Mouse (Mus musculus) myocyte (in vitro differentiated cells): ENCODE results near the gene Dhrs4. TPM values are rescaled to one million over a fixed set of nuclear protein-coding genes. Genes with fewer than 3 reads are reported as not detected.

Experiments
- H3K27me3 ChIP-seq: one replicate; pipeline ENCODE4 v1.6.1; 2011; ENCODE audit not compliant: control insufficient read depth, insufficient read depth, insufficient read length
- H3K36me3 ChIP-seq: one replicate; pipeline ENCODE4 v1.6.1; 2011; ENCODE audit not compliant: control insufficient read depth, insufficient read depth
- H3K4me2 ChIP-seq: one replicate; pipeline ENCODE4 v1.6.1; 2011; ENCODE audit warnings: low read depth, control low read depth
- H3K4me3 ChIP-seq: one replicate; pipeline ENCODE4 v1.5.1; 2011; ENCODE audit warnings: mild to moderate bottlenecking, control low read depth, moderate library complexity
- H3K79me2 ChIP-seq: one replicate; pipeline ENCODE4 v1.6.1; 2011; ENCODE audit not compliant: control insufficient read depth, insufficient read depth
- H3ac ChIP-seq: one replicate; pipeline ENCODE4 v1.6.1; 2011; ENCODE audit not compliant: control insufficient read depth, insufficient read length
- CEBPB ChIP-seq: IDR thresholded peaks from 2 replicates; pipeline ENCODE4 v1.6.1; 2011; ENCODE audit warnings: mild to moderate bottlenecking, moderate library complexity; ENCODE audit not compliant: poor library complexity, insufficient read depth, severe bottlenecking
- E2F4 ChIP-seq: IDR thresholded peaks from one replicate; pipeline ENCODE4 v1.6.1; 2011; ENCODE audit warnings: mild to moderate bottlenecking, control low read depth, moderate library complexity; ENCODE audit not compliant: insufficient read depth
- MAX ChIP-seq: IDR thresholded peaks from one replicate; pipeline ENCODE4 v1.6.1; 2011; ENCODE audit warnings: low read depth, mild to moderate bottlenecking, control low read depth
- MYOD1 ChIP-seq, 3 experiments: IDR thresholded peaks; one replicate each; pipeline ENCODE4 v1.6.1; 2011; ENCODE audit warnings: control low read depth in 2 of 3, low read depth in 2 of 3, mild to moderate bottlenecking in 2 of 3, moderate library complexity in 1 of 3; ENCODE audit not compliant: insufficient read length in 2 of 3, control insufficient read depth in 1 of 3
- MYOG ChIP-seq, 3 experiments: IDR thresholded peaks; one replicate each; pipeline ENCODE4 v1.6.1; 2011; ENCODE audit warnings: control low read depth in 2 of 3, low read depth in 2 of 3, mild to moderate bottlenecking in 2 of 3; ENCODE audit not compliant: insufficient read length in 2 of 3, control insufficient read depth in 1 of 3, insufficient read depth in 1 of 3
- POLR2A ChIP-seq: IDR thresholded peaks from one replicate; pipeline ENCODE4 v1.6.1; 2011; ENCODE audit warnings: low read depth, mild to moderate bottlenecking, control low read depth, moderate library complexity; ENCODE audit not compliant: insufficient read length
- POLR2AphosphoS2 ChIP-seq: IDR thresholded peaks from one replicate; pipeline ENCODE4 v1.6.1; 2011; ENCODE audit warnings: low read depth, control low read depth; ENCODE audit not compliant: insufficient read length
- REST ChIP-seq: IDR thresholded peaks from one replicate; pipeline ENCODE4 v1.6.1; 2011; ENCODE audit warnings: mild to moderate bottlenecking, control low read depth, moderate library complexity; ENCODE audit not compliant: insufficient read depth, insufficient read length
- SRF ChIP-seq: IDR thresholded peaks from one replicate; pipeline ENCODE4 v1.6.1; 2011; ENCODE audit warnings: low read depth; ENCODE audit not compliant: control insufficient read depth, insufficient read length
- TCF12 ChIP-seq: IDR thresholded peaks from one replicate; pipeline ENCODE4 v1.6.1; 2011; ENCODE audit warnings: mild to moderate bottlenecking, control low read depth; ENCODE audit not compliant: poor library complexity, insufficient read depth, severe bottlenecking
- TCF3 ChIP-seq: IDR thresholded peaks from one replicate; pipeline ENCODE4 v1.6.1; 2011; ENCODE audit warnings: low read depth, control low read depth; ENCODE audit not compliant: insufficient read length
- USF1 ChIP-seq: IDR thresholded peaks from one replicate; pipeline ENCODE4 v1.6.1; 2011; ENCODE audit warnings: low read depth, mild to moderate bottlenecking, control low read depth, moderate library complexity
- polyA plus RNA-seq: library from polyadenylated mRNA; unstranded; fragments of >200 nt; fragmentation: generic; extraction: Trizol; gene quantifications from one replicate; pipeline ENCODE4 v1.2.1, GENCODE M21; 2012; ENCODE audit warnings: missing spikeins

Gene Dhrs4
- polyA plus RNA-seq, 1 experiment: 29.6 TPM

DNA sequence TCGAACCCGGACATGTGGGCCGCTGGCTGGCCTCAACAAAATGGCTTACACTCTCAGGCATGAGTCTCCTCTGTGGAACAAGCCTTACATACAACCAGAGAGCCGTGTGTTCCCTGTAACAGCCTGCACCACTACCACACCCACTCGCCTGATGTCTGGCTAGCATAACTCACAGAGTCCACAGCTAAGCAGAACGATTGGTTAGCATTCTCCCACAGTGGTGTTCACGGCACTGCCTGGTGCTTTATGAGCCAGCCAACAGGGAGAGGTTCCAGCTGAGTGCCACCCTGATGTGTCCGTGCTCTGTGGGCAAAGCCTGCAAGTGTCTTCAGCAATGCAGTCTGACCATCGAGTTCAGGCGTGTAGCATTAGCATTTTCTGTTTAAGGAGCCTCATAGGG, 18.3 kb upstream of the Dhrs4 start:
- Histone ChIP-seq H3ac (no peak overlapping the region), H3K27me3 (peaks cover 45% of the 10 kb centered on the region), H3K36me3 (no peaks in the 10 kb centered on the region), H3K79me2 (no peaks in the 10 kb centered on the region), H3K4me3 (no peak overlapping the region), H3K4me2 (no peak overlapping the region)
- TF ChIP-seq REST (no peak), E2F4 (no peak), CEBPB (no peak), TCF3 (no peak)

DNA sequence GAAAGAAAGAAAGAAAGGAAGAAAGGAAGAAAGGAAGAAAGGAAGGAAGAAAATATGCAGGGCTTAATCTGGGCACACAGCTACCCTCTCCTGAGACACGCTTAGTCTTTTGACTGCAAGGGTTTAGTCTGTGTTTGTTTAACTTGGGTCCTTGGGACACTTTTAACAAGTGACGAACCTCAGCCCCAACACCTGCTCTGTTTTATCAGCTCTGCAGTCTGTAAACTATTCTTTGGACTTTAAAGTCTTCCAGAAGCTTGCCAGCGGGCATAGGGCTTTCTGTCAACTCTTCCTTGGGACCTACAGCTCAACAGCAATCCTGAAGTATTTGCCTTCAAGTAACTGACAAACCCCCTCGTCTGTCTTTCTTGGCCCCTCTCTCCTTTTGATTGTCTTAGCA, 16.8 kb upstream of the Dhrs4 start:
- Histone ChIP-seq H3K79me2 (no peaks in the 10 kb centered on the region), H3K36me3 (no peaks in the 10 kb centered on the region), H3K4me2 (no peak overlapping the region), H3ac (no peak overlapping the region), H3K4me3 (no peak overlapping the region), H3K27me3 (peaks cover 59% of the 10 kb centered on the region)
- no peak for TF ChIP-seq USF1
- TF ChIP-seq CEBPB: no peak
- no peak for TF ChIP-seq E2F4
- no peak for TF ChIP-seq TCF3
- no peak for TF ChIP-seq POLR2AphosphoS2
- no peak for TF ChIP-seq MYOD1 (IDR thresholded peaks at IDR 0.05; ENCODE audit: control insufficient read depth in 1 of 3, insufficient read length in 2 of 3, low read depth in 2 of 3)
- no peak for TF ChIP-seq SRF
- TF ChIP-seq TCF12: no peak
- no peak for TF ChIP-seq MAX
- no peak for TF ChIP-seq MYOG (IDR thresholded peaks at IDR 0.05; ENCODE audit: control insufficient read depth in 1 of 3, insufficient read depth in 1 of 3, insufficient read length in 2 of 3, low read depth in 2 of 3)
- TF ChIP-seq POLR2A: no peak

DNA sequence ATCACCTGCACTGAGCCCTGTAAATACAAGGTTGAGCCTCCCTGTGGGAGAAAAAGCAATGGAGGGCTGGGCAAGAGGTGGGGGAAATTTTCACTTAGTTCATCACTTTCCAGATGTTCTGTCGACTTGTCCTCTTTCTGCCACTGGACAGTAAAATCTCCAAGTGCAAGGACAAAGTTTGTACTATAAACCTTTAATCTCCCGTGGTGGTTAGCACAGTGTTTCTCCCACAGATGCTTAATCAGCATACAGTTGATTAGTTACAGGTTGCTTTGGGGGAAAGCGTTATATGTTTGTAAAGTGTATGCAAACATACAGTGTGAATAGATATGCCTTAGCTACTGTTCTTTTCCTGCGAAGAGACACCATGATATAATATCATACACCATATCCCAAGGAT, 12.1 kb upstream of the Dhrs4 start:
- Histone ChIP-seq H3K79me2 (no peaks in the 10 kb centered on the region), H3K27me3 (peaks cover 59% of the 10 kb centered on the region), H3K4me3 (no peak overlapping the region), H3ac (no peak overlapping the region), H3K36me3 (no peaks in the 10 kb centered on the region), H3K4me2 (no peak overlapping the region)
- TF ChIP-seq TCF12 (no peak), MYOG (IDR thresholded peaks at IDR 0.05; ENCODE audit: control insufficient read depth in 1 of 3, insufficient read depth in 1 of 3, insufficient read length in 2 of 3, low read depth in 2 of 3) (no peak)

DNA sequence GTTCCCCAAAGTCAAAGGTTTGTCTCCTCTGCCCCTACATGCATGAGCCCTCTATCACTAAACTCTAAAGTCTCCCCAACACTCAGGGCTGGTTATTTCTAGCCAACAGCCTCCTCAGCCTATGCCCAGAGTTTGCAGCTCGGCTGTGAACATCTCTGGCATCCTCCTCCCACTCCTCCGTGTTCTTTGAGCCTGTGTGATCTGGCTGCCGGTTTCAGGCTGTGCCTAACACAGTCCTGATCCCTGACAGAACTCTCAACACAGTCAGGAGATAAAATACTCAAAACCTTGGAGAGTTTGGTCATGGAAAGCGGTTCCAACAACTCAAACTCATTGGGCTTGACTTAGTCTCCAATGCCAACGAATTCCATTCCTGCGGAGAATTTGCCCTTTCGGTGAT, 11.4 kb upstream of the Dhrs4 start:
- TF ChIP-seq TCF3 (no peak), USF1 (no peak), MAX (no peak), MYOD1 (IDR thresholded peaks at IDR 0.05; ENCODE audit: control insufficient read depth in 1 of 3, insufficient read length in 2 of 3, low read depth in 2 of 3) (no peak), E2F4 (no peak), MYOG (IDR thresholded peaks at IDR 0.05; ENCODE audit: control insufficient read depth in 1 of 3, insufficient read depth in 1 of 3, insufficient read length in 2 of 3, low read depth in 2 of 3) (no peak), POLR2AphosphoS2 (no peak), REST (no peak)
- peaks cover 65% of the 10 kb centered on the region for H3K27me3 ChIP-seq
- H3ac ChIP-seq: no peak overlapping the region
- no peak overlapping the region for H3K4me2 ChIP-seq
- H3K36me3 ChIP-seq: no peaks in the 10 kb centered on the region
- H3K4me3 ChIP-seq: no peak overlapping the region
- H3K79me2 ChIP-seq: no peaks in the 10 kb centered on the region

DNA sequence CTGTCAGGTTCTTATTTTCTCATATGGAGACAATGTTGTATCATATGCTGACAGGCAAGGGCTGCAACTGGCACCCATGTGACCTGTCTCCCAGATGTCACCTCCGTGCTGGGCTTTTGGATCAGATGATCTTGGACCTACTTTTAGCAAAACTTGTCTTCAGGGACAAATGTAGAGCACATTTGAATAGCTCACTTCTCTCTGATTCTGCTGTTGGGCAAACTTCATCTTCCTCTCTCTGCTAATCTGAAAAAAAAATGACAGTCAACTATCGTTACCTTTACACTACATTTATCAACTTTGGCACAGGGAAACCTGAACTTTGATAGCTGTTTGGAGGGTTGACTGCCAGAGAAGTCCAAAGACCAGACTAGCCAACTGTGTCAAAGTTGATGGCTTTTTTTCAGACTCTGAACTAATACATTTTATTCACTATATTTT, 10.2 kb upstream of the Dhrs4 start:
- Histone ChIP-seq H3K36me3 (no peaks in the 10 kb centered on the region), H3K4me2 (no peak overlapping the region), H3K27me3 (peaks cover 54% of the 10 kb centered on the region), H3ac (no peak overlapping the region), H3K4me3 (no peak overlapping the region), H3K79me2 (no peaks in the 10 kb centered on the region)
- TF ChIP-seq MAX (no peak), TCF3 (no peak), TCF12 (no peak), SRF (no peak), POLR2A (no peak), MYOG (IDR thresholded peaks at IDR 0.05; ENCODE audit: control insufficient read depth in 1 of 3, insufficient read depth in 1 of 3, insufficient read length in 2 of 3, low read depth in 2 of 3) (no peak), E2F4 (no peak), POLR2AphosphoS2 (no peak), USF1 (no peak), REST (no peak), MYOD1 (IDR thresholded peaks at IDR 0.05; ENCODE audit: control insufficient read depth in 1 of 3, insufficient read length in 2 of 3, low read depth in 2 of 3) (no peak), CEBPB (no peak)

DNA sequence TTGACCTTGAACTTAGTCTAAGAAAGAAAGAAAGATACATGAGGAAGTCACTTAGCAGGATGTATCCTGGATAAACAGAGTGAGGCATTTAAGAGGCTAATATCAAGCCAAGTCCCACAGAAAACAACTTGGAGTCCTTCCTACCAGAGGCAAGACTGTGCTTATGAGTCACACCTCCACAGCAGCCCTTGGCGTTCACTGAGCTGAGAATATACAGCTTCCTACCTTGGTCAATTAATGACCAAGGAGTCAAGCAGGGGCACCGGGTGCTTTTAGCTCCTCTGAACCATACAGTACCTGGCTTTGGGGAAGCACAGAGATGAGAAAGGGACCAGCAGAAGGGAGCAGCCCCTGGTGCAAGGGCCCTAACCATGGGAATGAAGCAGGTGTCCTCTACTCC, 9.5 kb upstream of the Dhrs4 start:
- H3K4me3 ChIP-seq: no peak overlapping the region
- H3K36me3 ChIP-seq: no peaks in the 10 kb centered on the region
- H3K4me2 ChIP-seq: no peak overlapping the region
- peaks cover 49% of the 10 kb centered on the region for H3K27me3 ChIP-seq
- no peaks in the 10 kb centered on the region for H3K79me2 ChIP-seq
- TF ChIP-seq POLR2A (no peak), REST (no peak), USF1 (no peak), E2F4 (no peak), SRF (no peak), TCF3 (no peak), POLR2AphosphoS2 (no peak)
- no peak overlapping the region for H3ac ChIP-seq
